Mouse (Mus musculus) G1E (cell line): ENCODE measurements around the gene Cda.

Experiments used
- CTCF ChIP-seq: IDR thresholded peaks from 2 replicates; pipeline ENCODE4 v1.5.1; 2012; ENCODE audit warnings: low read depth, low read length, inconsistent platforms, mixed read lengths
- GATA1 ChIP-seq: IDR thresholded peaks from 2 replicates; pipeline ENCODE4 v1.6.1; 2012; ENCODE audit warnings: borderline replicate concordance, low read length, inconsistent platforms, mixed read lengths
- TAL1 ChIP-seq: conservative IDR thresholded peaks from 2 replicates; pipeline ENCODE4 v1.6.1; 2012; ENCODE audit warnings: low read depth, low read length, inconsistent platforms, mixed read lengths

DNA sequence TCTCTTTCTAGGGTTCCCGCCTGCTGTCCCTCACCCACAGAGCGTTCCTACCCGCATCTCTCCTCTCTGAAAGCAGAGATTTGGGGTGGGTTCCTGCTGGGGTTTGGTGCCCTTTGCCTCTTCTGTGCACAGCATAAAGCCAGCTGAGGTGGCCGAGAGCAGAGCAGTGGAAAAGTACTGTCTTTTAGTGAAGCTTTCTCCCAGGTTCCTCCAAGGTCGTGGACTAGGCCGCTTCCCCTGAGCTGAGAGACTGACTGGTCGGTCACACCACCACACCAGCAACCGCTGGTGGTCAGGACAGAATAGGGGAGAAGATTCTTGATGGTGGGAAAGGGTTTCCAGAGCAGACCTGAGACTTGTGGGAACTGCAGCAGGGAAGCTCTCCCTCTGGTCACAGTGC, 28.9 kb upstream of the Cda start:
- no peak for TF ChIP-seq CTCF
- TF ChIP-seq GATA1 = no peak
- no peak for TF ChIP-seq TAL1
